Mouse (Mus musculus): ENCODE data around the gene Bcl9l. TPM values are rescaled to one million over a fixed set of nuclear protein-coding genes. Genes with fewer than 3 reads are reported as not detected.
"Not testable (repeated sequence)": the region's sequence is repeated elsewhere in the genome, so short reads cannot be mapped to it uniquely, and the experiment has no call there.

Gene Bcl9l
- 8.7 and 9.1 TPM in 2 replicates for polyA plus RNA-seq (2015; fragmentation: Nextera tagmentation; extraction: Ambion mirVana)

GRCm38 (mm10) chr9:44482552-44482951, at the start of gene Bcl9l:
Gene Bcl9l, plus strand, starts transcription at chr9:44482825.
- H3K4me2 ChIP-seq (ENCODE audit: low read length): peak within 1 kb of the TSS; percentile 77
- 0% methylated on average over 26 of the region's 31 CpGs for WGBS
- no peaks in the 10 kb centered on the region for H3K9me3 ChIP-seq (replicated peaks; ENCODE audit: low read length)
- peak within 1 kb of the TSS; percentile 95 for H3K27ac ChIP-seq
- peak; percentile 37 for ATAC-seq (replicated peaks; ENCODE audit: low FRiP score, low read depth)
- no peaks in the 10 kb centered on the region for H3K36me3 ChIP-seq (ENCODE audit: insufficient read depth, low read length)
- peak; percentile 99 for DNase-seq (ENCODE audit: low spot score)
- TF ChIP-seq CTCF (IDR thresholded peaks at IDR 0.05; ENCODE audit: low read depth): peak; percentile 74
- peak within 1 kb of the TSS; percentile 96 for H3K4me3 ChIP-seq (replicated peaks; ENCODE audit: low read depth, low read length)
- H3K9ac ChIP-seq (ENCODE audit: low read depth, low read length): peak within 1 kb of the TSS; percentile 93
- no peaks in the 10 kb centered on the region for H3K27me3 ChIP-seq (ENCODE audit: insufficient read depth, low read length)
- peaks cover 33% of the 10 kb centered on the region for H3K4me1 ChIP-seq (replicated peaks; ENCODE audit: insufficient read depth, low read length)

DNA sequence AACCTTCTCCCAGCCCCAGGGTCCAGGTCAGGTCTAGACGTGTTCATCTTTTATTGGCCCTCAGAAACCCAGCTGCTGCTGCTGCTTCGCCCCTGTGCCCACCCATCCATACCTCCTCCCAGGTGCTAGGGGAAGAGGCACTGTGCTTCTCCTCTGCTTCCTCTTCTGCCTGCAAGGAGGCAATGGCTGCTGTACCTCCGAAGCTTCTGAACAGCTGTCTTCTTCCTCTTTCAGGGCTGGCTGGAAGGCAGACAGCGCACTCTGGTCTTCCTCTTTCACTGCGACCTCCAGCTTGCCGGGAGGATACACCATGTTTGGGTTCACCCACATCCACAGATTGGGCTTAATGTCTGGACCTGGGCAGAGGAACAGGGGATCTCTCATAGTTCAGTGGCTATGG, 46.9 kb upstream of the Bcl9l start:
- 75% methylated on average over 6 of the region's 6 CpGs for WGBS
- ATAC-seq (replicated peaks; ENCODE audit: low FRiP score, low read depth) (no peak), DNase-seq (ENCODE audit: low spot score) (no peak)
- Histone ChIP-seq H3K36me3 (ENCODE audit: insufficient read depth, low read length) (no peaks in the 10 kb centered on the region), H3K4me2 (ENCODE audit: low read length) (no peak overlapping the region), H3K27ac (no peak overlapping the region), H3K4me1 (replicated peaks; ENCODE audit: insufficient read depth, low read length) (no peaks in the 10 kb centered on the region), H3K4me3 (replicated peaks; ENCODE audit: low read depth, low read length) (no peak overlapping the region), H3K9ac (ENCODE audit: low read depth, low read length) (no peak overlapping the region), H3K27me3 (ENCODE audit: insufficient read depth, low read length) (no peaks in the 10 kb centered on the region), H3K9me3 (replicated peaks; ENCODE audit: low read length) (no peaks in the 10 kb centered on the region)
- no peak for TF ChIP-seq CTCF (IDR thresholded peaks at IDR 0.05; ENCODE audit: low read depth)

GRCm38 (mm10) chr9:44440961-44441360, 41.7 kb upstream of the Bcl9l start, which contains the start of gene Foxr1:
Gene Foxr1, minus strand, starts transcription at chr9:44441136.
- no peak within 1 kb of the TSS for H3K4me2 ChIP-seq (ENCODE audit: low read length)
- no peaks in the 10 kb centered on the region for H3K4me1 ChIP-seq (replicated peaks; ENCODE audit: insufficient read depth, low read length)
- H3K9ac ChIP-seq (ENCODE audit: low read depth, low read length): no peak within 1 kb of the TSS
- H3K27ac ChIP-seq: no peak within 1 kb of the TSS
- no peaks in the 10 kb centered on the region for H3K27me3 ChIP-seq (ENCODE audit: insufficient read depth, low read length)
- no peak within 1 kb of the TSS for H3K4me3 ChIP-seq (replicated peaks; ENCODE audit: low read depth, low read length)
- H3K9me3 ChIP-seq (replicated peaks; ENCODE audit: low read length): no peaks in the 10 kb centered on the region
- no peaks in the 10 kb centered on the region for H3K36me3 ChIP-seq (ENCODE audit: insufficient read depth, low read length)
- ATAC-seq (replicated peaks; ENCODE audit: low FRiP score, low read depth) (no peak), DNase-seq (ENCODE audit: low spot score) (no peak)
- WGBS: 78% methylated on average over 19 of the region's 19 CpGs
- no peak for TF ChIP-seq CTCF (IDR thresholded peaks at IDR 0.05; ENCODE audit: low read depth)

GRCm38 (mm10) chr9:44444402-44445025, 38.1 kb upstream of the Bcl9l start:
- not testable (repeated sequence) for ATAC-seq (replicated peaks; ENCODE audit: low FRiP score, low read depth); DNase-seq (ENCODE audit: low spot score); H3K27me3 ChIP-seq (ENCODE audit: insufficient read depth, low read length); H3K4me2 ChIP-seq (ENCODE audit: low read length); H3K9me3 ChIP-seq (replicated peaks; ENCODE audit: low read length); H3K4me3 ChIP-seq (replicated peaks; ENCODE audit: low read depth, low read length); H3K27ac ChIP-seq; H3K36me3 ChIP-seq (ENCODE audit: insufficient read depth, low read length); H3K9ac ChIP-seq (ENCODE audit: low read depth, low read length); H3K4me1 ChIP-seq (replicated peaks; ENCODE audit: insufficient read depth, low read length)
- WGBS: 80% methylated on average over 7 of the region's 7 CpGs

- Histone ChIP-seq H3K9ac (ENCODE audit: low read depth, low read length) (no peak overlapping the region), H3K4me1 (replicated peaks; ENCODE audit: insufficient read depth, low read length) (no peaks in the 10 kb centered on the region), H3K9me3 (replicated peaks; ENCODE audit: low read length) (no peaks in the 10 kb centered on the region), H3K27me3 (ENCODE audit: insufficient read depth, low read length) (no peaks in the 10 kb centered on the region), H3K36me3 (ENCODE audit: insufficient read depth, low read length) (no peaks in the 10 kb centered on the region), H3K4me3 (replicated peaks; ENCODE audit: low read depth, low read length) (no peak overlapping the region), H3K4me2 (ENCODE audit: low read length) (no peak overlapping the region), H3K27ac (no peak overlapping the region)
- no peak for DNase-seq (ENCODE audit: low spot score)
- ATAC-seq (replicated peaks; ENCODE audit: low FRiP score, low read depth): no peak
- peak; percentile 42; the same call in 1 of the 2 replicates for TF ChIP-seq CTCF (IDR thresholded peaks at IDR 0.05; ENCODE audit: low read depth)
Observed at GRCm38 (mm10) chr9:44450387-44450786, 32.2 kb upstream of the Bcl9l start.

DNA sequence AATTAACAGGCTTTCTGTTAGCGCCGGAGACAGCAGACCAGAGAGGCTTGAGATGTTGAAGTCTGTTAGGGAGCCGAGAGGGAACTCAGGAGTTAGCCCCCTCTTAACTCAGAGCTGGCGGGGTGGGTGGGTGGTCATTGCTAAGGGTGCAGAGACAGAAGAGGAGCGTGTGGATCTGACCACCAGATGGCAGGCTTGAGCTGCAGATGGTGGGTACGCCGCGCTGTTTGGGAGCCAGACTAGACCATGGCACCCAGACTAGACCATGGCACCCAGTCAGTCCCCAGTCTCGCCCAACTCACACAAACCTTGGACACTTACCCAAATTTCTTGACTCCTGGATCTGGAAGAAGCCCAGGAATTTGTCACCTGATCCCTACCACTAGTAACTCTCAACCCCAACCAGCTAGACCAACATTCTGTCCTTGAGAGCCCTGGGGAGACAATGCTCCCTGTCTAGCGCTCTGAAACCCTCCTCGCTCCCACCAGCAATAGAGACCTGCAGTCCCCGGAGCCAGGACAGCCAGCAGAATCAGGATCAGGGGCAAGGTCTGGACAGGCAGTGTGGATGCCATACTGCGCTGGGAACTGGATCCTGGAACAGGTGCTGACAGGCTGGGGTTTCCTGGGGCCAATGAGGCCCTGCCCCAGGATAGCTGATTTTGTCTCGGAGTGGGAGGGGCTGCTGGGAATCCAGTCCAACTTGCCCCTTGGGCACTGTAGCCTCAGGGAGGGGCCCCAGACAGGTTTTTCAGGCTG, 28.3 kb upstream of the Bcl9l start:
- no peak overlapping the region for H3K27ac ChIP-seq
- H3K27me3 ChIP-seq (ENCODE audit: insufficient read depth, low read length): no peaks in the 10 kb centered on the region
- no peaks in the 10 kb centered on the region for H3K9me3 ChIP-seq (replicated peaks; ENCODE audit: low read length)
- no peak overlapping the region; the same call in 1 of the 2 replicates for H3K4me3 ChIP-seq (replicated peaks; ENCODE audit: low read depth, low read length)
- no peaks in the 10 kb centered on the region for H3K36me3 ChIP-seq (ENCODE audit: insufficient read depth, low read length)
- H3K4me1 ChIP-seq (replicated peaks; ENCODE audit: insufficient read depth, low read length): no peaks in the 10 kb centered on the region
- TF ChIP-seq CTCF (IDR thresholded peaks at IDR 0.05; ENCODE audit: low read depth): peak; percentile 95
- DNase-seq (ENCODE audit: low spot score): peak; percentile 89
- peak overlapping the region; percentile 32; the same call in 1 of the 2 replicates for H3K4me2 ChIP-seq (ENCODE audit: low read length)
- H3K9ac ChIP-seq (ENCODE audit: low read depth, low read length): no peak overlapping the region
- WGBS: 7% methylated on average over 14 of the region's 14 CpGs
- ATAC-seq (replicated peaks; ENCODE audit: low FRiP score, low read depth): peak; percentile 85

Data from kidney, postnatal 0 days (tissue).